Comparison of ENCODE assay signal across 1 mouse cellular context in the genomic region with DNA sequence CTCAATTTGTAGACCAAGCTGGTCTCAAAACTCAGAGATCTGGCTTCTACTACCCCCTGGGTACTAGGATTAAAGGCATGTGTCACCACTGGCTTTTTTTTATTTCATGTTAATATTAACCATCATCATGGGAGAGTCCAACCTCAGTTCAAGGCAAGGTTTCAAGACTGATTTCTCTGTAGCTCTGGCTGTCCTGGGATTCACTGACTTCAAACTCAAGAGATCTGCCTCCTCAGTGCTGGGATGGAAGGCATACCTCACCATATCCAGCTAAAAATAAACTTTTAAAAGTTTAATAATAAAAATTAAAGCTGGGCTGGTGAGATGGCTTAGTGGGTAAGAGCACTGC.
TF ChIP-seq lines count a peak whose summit lies in the region.

No protein-coding gene starts in this region.

TF ChIP-seq in MEL, 35 proteins besides CTCF, POLR2A, EP300 and RAD21:
- TF ChIP-seq TAL1 (IDR thresholded peaks at IDR 0.05; ENCODE audit: low read length) (no peak), POLR2AphosphoS2 (IDR thresholded peaks at IDR 0.05; ENCODE audit: low read length) (no peak; the same call in none of the 2 replicates), ZNF384 (IDR thresholded peaks at IDR 0.05; ENCODE audit: low read depth, low read length) (no peak), MEF2A (IDR thresholded peaks at IDR 0.05; ENCODE audit: extremely low read depth, insufficient replicate concordance, low read depth, low read length, poor library complexity, severe bottlenecking) (no peak), ZMIZ1 (IDR thresholded peaks at IDR 0.05; ENCODE audit: low read depth, low read length) (no peak), USF1 (IDR thresholded peaks at IDR 0.05; ENCODE audit: low read depth, low read length) (no peak), MAX (IDR thresholded peaks at IDR 0.05; ENCODE audit: low read length) (no peak), BHLHE40 (IDR thresholded peaks at IDR 0.05; ENCODE audit: borderline replicate concordance, low read depth, low read length) (no peak), CHD2 (IDR thresholded peaks at IDR 0.05; ENCODE audit: low read length) (no peak), MXI1 (IDR thresholded peaks at IDR 0.05; ENCODE audit: low read depth, low read length) (no peak)
